Mouse (Mus musculus): ENCODE measurements at regions not wholly inside any gene's neighbourhood (a gene's known extent, or its start where the extent isn't known, plus 50 kb on each side); places are given as distances from the start of the nearest gene placed in this dataset.
"Not testable (repeated sequence)": the region's sequence is repeated elsewhere in the genome, so short reads cannot be mapped to it uniquely, and the experiment has no call there.

GRCm38 (mm10) chr13:16476515-16476914, 464.9 kb downstream of the Inhba start:
- DNase-seq (ENCODE audit: low spot score in 2 of 2), result no peak

- DNase-seq (ENCODE audit: low spot score in 2 of 2), result no peak
Measured at GRCm38 (mm10) chr13:16487292-16487691, 475.6 kb downstream of the Inhba start.

- not testable (repeated sequence) for DNase-seq (ENCODE audit: low spot score in 2 of 2)
Measured at GRCm38 (mm10) chr13:16490680-16491079, 479.0 kb downstream of the Inhba start.

- no peak for DNase-seq (ENCODE audit: low spot score in 2 of 2)
Measured at GRCm38 (mm10) chr13:16498052-16498451, 486.4 kb downstream of the Inhba start.

- DNase-seq (ENCODE audit: low spot score in 2 of 2), result no peak
Measured at GRCm38 (mm10) chr13:16512876-16513275, 501.2 kb downstream of the Inhba start.

GRCm38 (mm10) chr13:16515195-16515594, 503.5 kb downstream of the Inhba start:
- DNase-seq (ENCODE audit: low spot score in 2 of 2), result no peak

- no peak for DNase-seq (ENCODE audit: low spot score in 2 of 2)
Measured at GRCm38 (mm10) chr13:16529036-16529435, 517.4 kb downstream of the Inhba start.

- peak; percentile 14 to 16 for DNase-seq (ENCODE audit: low spot score in 2 of 2)
Measured at GRCm38 (mm10) chr13:16543771-16544170, 532.1 kb downstream of the Inhba start.

GRCm38 (mm10) chr13:16550060-16550459, 538.4 kb downstream of the Inhba start:
- DNase-seq (ENCODE audit: low spot score in 2 of 2), result no peak

GRCm38 (mm10) chr13:16564988-16565387, 553.3 kb downstream of the Inhba start:
- no peak for DNase-seq (ENCODE audit: low spot score in 2 of 2)

- peak; percentile 4 to 35 for DNase-seq (ENCODE audit: low spot score in 2 of 2)
Measured at GRCm38 (mm10) chr13:16574069-16574468, 562.4 kb downstream of the Inhba start.

GRCm38 (mm10) chr13:16586286-16586685, 574.6 kb downstream of the Inhba start:
- DNase-seq (ENCODE audit: low spot score in 2 of 2), result no peak

GRCm38 (mm10) chr13:16619755-16620154, 608.1 kb downstream of the Inhba start:
- no peak for DNase-seq (ENCODE audit: low spot score in 2 of 2)

- no peak for DNase-seq (ENCODE audit: low spot score in 2 of 2)
Measured at GRCm38 (mm10) chr13:16626584-16626983, 614.9 kb downstream of the Inhba start.

GRCm38 (mm10) chr13:16633445-16634092, 621.9 kb downstream of the Inhba start:
- no peak for DNase-seq (ENCODE audit: low spot score in 2 of 2)

- DNase-seq (ENCODE audit: low spot score in 2 of 2), result no peak
Measured at GRCm38 (mm10) chr13:16636251-16636650, 624.6 kb downstream of the Inhba start.

- peak in 1 of 2 experiments; percentile 25 for DNase-seq (ENCODE audit: low spot score in 2 of 2)
Measured at GRCm38 (mm10) chr13:16641611-16642449, 630.2 kb downstream of the Inhba start.

GRCm38 (mm10) chr13:16642450-16642994, 630.9 kb downstream of the Inhba start:
- DNase-seq (ENCODE audit: low spot score in 2 of 2), result peak; percentile 34 to 81

- peak; percentile 52 to 65 for DNase-seq (ENCODE audit: low spot score in 2 of 2)
Measured at GRCm38 (mm10) chr13:16645311-16645710, 633.7 kb downstream of the Inhba start.

GRCm38 (mm10) chr13:16646056-16646455, 634.4 kb downstream of the Inhba start:
- peak; percentile 32 to 48 for DNase-seq (ENCODE audit: low spot score in 2 of 2)

- DNase-seq (ENCODE audit: low spot score in 2 of 2), result no peak
Measured at GRCm38 (mm10) chr13:16646649-16647048, 635.0 kb downstream of the Inhba start.

- DNase-seq (ENCODE audit: low spot score in 2 of 2), result peak; percentile 31 to 74
Measured at GRCm38 (mm10) chr13:16656110-16656509, 644.5 kb downstream of the Inhba start.

Measured in layer of hippocampus, postnatal 14 days (tissue).